Mouse (Mus musculus) embryo, embryonic 11 days (tissue): ENCODE results near the gene Epb41l3.
A peak's percentile ranks its signal among the peaks of the same experiment; 100 is the strongest.

Experiments
- DNase-seq: peaks from one replicate; pipeline ENCODE4 v3.0.0-alpha.2; 2015

Epb41l3 gene

GRCm38 (mm10) chr17:69192863-69193493, 117.5 kb downstream of the Epb41l3 start:
- DNase-seq = peak; percentile 24

GRCm38 (mm10) chr17:69194599-69194998, 119.1 kb downstream of the Epb41l3 start:
- no peak for DNase-seq

DNA sequence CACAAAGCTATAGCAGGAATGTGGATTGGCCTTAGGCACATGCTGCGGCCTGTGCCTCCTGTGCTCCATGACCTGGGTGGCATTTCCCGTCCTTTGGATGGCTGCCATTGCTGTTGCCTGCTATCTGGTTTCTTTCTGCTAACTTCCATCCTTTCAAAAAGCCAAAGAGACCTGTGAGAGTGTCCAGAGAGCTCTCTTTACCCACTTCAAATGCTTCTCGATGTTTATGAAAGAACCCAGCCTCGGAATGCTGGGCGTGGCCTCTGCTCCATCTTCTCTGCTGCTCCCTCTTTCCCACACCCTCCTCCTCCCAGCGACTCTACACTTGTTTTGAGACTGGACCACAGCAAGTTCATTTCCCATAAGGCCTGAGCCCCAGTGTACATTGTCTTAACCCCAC, 120.3 kb downstream of the Epb41l3 start:
- no peak for DNase-seq

- DNase-seq = no peak
Observed at GRCm38 (mm10) chr17:69196656-69197055, 121.2 kb downstream of the Epb41l3 start.

DNA sequence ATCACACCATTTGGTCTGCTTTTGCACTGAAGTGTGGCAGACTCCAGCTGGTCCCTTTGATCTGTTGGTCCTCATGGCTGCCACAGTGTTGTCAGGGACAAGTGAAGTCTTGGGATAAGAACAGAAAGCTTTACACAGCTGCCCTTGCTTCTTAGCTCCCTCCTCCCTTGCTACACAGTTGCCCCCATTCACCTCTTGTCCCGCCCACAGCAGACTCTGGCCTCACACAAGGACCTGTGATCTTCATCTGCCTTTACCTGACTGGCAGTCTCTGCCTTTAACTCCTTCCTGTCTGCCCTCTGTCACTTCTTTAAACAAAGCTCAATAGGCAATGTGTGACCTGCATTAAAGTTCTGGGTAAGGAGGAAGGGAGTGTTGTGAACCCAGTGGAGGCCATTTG, 123.3 kb downstream of the Epb41l3 start:
- no peak for DNase-seq

DNA sequence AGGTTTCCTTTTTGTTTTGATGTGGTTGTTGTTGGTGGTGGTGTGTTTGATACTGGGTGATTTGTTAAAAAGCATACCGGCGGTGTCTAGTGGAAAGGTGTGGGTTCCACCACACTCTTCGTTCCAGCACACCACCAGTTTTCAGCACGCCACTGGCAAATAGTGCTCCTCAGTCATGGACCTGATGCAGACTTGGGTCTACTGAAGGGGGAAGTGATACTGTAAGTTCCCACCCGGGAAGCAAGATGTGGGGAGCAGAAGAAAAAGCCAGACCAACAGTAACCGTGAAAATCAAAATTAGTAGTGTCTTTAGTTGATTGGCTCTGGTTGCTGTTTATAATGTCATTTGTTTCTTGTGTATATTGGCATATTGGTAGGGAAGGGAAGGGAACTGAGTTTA, 124.3 kb downstream of the Epb41l3 start:
- no peak for DNase-seq

GRCm38 (mm10) chr17:69200936-69201335, 125.5 kb downstream of the Epb41l3 start:
- no peak for DNase-seq

GRCm38 (mm10) chr17:69205282-69205999, 130.0 kb downstream of the Epb41l3 start:
- no peak for DNase-seq

DNA sequence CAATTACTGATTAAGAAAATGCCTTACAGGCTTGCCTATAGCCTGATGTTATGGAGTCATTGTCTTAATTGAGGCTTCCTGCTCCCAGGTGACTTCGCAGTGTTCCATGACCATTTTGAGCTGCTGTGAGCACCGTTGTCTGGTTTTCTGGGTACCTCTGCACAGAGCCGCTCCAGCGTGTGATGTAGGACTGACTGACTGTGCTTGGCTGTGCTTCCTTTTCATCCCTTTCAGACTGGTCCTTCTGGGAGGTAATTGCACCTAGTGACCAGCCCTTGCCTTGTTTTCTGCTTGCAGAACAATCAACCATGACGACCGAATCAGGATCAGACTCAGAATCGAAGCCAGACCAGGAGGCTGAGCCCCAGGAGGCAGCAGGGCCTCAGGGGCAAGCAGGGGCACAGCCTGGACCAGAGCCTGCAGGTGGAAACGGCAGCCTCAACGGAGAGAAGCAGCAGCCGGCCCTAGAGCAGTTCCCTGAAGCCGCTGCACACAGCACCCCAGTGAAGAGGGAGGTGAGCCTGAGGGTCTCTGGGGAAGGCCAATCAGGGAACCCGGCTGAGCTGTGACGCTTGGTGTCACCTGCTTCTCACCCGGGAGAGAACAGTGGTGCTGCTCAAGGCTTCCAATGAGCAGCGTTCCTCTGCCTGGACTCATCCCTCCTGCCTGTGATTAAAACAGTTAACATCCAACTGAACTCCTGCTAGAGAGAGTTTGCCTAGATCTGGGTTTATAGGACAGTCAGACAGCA, 132.3 kb downstream of the Epb41l3 start:
- DNase-seq = no peak

DNA sequence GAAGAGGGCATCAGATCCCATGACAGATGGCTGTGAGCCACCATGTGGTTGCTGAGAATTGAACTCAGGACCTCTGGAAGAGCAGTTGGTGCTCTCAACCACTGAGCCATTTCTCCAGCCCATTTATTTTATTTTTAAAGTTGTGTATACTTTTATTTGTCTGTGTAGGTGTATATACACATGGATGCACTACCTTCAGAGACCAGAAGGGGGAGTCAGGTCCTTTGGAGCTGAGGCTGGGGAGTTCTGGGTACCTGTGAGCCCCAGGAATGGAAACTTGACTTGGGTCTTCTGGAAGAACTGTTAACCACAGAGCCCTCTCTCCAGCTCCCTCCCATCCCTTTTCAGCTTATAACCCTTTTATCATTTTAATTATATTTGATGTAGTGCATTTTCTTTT, 135.6 kb downstream of the Epb41l3 start:
- DNase-seq = no peak

GRCm38 (mm10) chr17:69216120-69216519, 140.6 kb downstream of the Epb41l3 start:
- DNase-seq = no peak

DNA sequence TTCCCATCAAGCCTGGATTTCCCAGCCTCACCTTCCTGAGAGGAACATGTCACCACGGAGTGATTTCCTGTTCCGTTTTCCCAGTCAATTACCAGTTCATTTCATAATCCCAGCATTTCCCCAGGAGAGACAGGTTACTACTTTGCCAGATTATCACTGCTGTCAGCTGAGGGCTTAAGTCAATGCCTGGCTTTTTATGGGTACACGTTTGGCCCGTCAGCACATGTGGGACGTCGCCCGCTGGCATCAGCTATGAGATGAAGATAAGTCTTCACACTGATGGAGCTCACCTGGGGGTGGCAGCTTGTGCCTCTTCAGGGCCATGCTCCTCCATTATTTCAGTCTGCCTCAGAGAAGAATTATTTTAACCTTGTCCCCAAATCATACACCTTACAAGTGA, 145.4 kb downstream of the Epb41l3 start:
- no peak for DNase-seq

DNA sequence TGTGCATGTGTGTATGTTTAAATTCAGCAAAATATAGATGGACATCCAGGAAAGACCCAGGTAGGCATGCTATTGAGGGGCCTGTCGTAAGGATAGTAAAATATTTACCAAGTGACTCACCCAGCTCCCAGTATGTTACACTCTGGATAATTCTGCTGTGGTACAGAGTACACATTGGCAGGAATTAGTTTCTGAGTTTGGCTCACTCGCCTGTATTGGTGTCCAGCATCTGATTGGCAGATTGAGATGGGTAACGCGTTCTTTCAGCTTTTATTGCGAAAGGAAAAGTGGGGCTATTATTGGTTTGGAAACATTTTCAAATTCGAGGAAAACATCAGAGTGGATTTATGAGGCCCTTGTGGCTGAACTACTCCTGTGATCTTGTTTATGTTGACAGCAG, 145.9 kb downstream of the Epb41l3 start:
- no peak for DNase-seq

DNA sequence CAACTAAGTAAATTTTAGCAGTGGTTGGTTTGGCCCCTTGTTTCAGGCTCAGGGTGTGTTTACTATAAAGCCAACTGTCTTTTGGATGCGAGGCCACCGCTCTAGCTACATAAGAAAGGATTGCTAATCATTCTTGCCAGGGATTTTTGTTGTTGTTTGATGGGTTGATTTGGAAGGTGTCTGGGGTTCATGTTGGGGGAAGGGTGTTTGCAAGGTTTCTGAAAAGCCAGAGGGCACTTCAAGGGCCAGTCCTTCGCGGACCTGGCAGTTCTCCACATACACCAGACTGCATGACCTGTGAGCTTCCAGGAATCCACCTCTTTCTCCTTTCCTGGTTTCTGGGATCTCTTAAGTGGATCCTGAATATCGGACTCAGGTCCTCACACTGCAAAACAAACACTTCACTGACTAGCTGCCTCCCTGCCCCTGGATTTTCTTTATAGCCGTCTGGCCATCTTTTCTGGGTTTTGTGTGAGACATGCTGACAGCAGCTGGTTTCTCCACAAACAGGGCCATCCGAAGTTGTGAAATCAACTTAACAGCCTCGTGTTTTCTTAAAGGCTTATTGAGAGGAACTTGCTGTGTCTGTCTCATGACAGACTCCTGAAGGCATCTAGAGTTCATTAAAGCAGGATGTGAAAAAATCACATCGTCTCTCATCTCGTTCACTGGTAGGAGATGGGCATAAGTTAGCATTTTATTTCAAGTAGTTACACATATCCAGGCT, 146.6 kb downstream of the Epb41l3 start:
- no peak for DNase-seq

GRCm38 (mm10) chr17:69225996-69226395, 150.5 kb downstream of the Epb41l3 start:
- DNase-seq = no peak

- no peak for DNase-seq
Observed at GRCm38 (mm10) chr17:69227426-69228014, 152.0 kb downstream of the Epb41l3 start.

- no peak for DNase-seq
Observed at GRCm38 (mm10) chr17:69229451-69229850, 154.0 kb downstream of the Epb41l3 start.

- DNase-seq = no peak
Observed at GRCm38 (mm10) chr17:69230131-69230621, 154.7 kb downstream of the Epb41l3 start.

- DNase-seq = no peak
Observed at GRCm38 (mm10) chr17:69231360-69231759, 155.9 kb downstream of the Epb41l3 start.

- DNase-seq = no peak
Observed at GRCm38 (mm10) chr17:69237172-69237571, 161.7 kb downstream of the Epb41l3 start.

DNA sequence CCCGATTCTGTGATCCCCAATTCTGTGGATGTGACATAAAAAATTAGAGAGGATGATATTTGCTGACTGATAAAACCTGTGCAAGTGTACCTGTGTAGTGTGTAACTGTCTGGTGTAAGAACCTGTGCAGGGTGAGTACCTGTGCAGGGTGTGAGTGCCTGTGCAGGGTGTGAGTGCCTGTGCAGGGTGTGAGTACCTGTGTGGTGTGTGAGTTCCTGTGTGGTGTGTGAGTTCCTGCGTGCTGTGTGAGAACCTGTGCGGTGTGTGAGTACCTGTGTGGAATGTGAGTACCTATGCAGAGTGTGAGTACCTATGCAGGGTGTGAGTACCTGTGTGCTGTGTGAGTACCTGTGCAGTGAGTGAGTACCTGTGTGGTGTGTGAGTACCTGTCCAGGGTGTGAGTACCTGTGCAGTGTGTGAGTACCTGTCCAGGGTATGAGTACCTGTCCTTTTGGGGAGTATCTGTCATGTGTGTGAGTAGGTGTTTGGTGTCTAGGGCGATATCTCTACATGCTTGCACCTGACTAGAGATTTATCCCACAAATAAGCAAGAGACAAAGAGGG, 163.4 kb downstream of the Epb41l3 start:
- DNase-seq = no peak

- no peak for DNase-seq
Observed at GRCm38 (mm10) chr17:69239423-69239822, 163.9 kb downstream of the Epb41l3 start.
